ENCODE assay signal across 9 mouse cellular contexts in the genomic region with DNA sequence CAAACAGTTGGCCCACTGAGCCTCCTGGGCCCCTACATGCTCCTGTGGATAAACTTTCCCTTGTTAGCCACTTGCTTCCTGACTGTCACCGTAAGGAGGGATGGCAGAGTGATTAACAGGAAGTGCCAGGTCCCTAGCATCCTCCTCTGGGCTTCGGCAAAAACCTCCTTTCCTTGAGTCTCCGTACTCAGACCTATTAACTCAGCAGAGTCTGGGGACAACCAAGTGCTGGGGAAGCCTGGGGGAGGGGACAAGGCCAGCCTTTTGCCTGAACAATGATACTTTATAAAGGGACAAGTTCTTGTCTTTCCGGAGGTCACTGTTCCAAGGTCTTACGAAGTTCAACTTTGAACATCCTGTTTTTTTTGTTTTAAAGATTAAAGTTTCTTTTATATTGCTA. TPM values are rescaled to one million over a fixed set of nuclear protein-coding genes. Genes with fewer than 3 reads are reported as not detected.
DNase-seq lines count a peak whose midpoint lies in the region; ATAC-seq and TF ChIP-seq lines count a peak whose summit lies in the region.
"Had no signal": no experiment of that assay in that cellular context is flagged by ENCODE, and none has a peak within 500 bp of the region (broad histone marks: within the 10 kb centered on the region; RNA-seq: fewer than 3 reads in every experiment).

No protein-coding gene starts in this region.

- no peak overlapping the region for H3K4me3 ChIP-seq in kidney, adult 2 months (ENCODE audit: insufficient read depth, low read depth, low read length)
- H3K4me3 ChIP-seq: midbrain, embryonic 12.5 days had no signal

- H3K27ac ChIP-seq in kidney, adult 2 months (ENCODE audit: insufficient read depth, low read depth, low read length) = peak overlapping the region; percentile 62
- H3K27ac ChIP-seq: midbrain, embryonic 12.5 days had no signal

- no peak for TF ChIP-seq CTCF in kidney, adult 2 months (conservative IDR thresholded peaks at IDR 0.05; ENCODE audit: insufficient read depth, insufficient read length, low read depth, low read length)

- peaks cover 10% of the 10 kb centered on the region; the same call in 1 of the 2 replicates for H3K4me1 ChIP-seq in kidney, adult 2 months (ENCODE audit: control insufficient read depth, insufficient read depth, low read length)

- H3K27me3 ChIP-seq in kidney, adult 2 months (replicated peaks; ENCODE audit: control insufficient read depth, insufficient read depth, low read length) = no peaks in the 10 kb centered on the region
- H3K27me3 ChIP-seq: midbrain, embryonic 12.5 days had no signal

- WGBS in kidney, adult 2 months = 35% methylated on average over 5 of the region's 5 CpGs

- no peak for TF ChIP-seq POLR2A in kidney, adult 2 months (IDR thresholded peaks at IDR 0.05; ENCODE audit: low read depth, low read length)

- peak; percentile 37 to 60 for DNase-seq in adrenal gland, adult (ENCODE audit: inconsistent age in 2 of 2, low spot score in 1 of 2)
- DNase-seq in adrenal gland, postnatal 25 days = no peak
- DNase-seq in kidney, adult 2 months = peak; percentile 49
- no peak for DNase-seq in kidney, adult 8-10 months
- DNase-seq in ZHBTc4 (ENCODE audit: low read depth, low spot score) = peak; percentile 50
- peak; percentile 60 for DNase-seq in kidney, postnatal 14 days
- DNase-seq in frontal cortex, postnatal 14 days (ENCODE audit: low spot score in 2 of 2) = no peak

- ATAC-seq in frontal cortex, adult (ENCODE audit: low TSS enrichment) = no peak

- H3K36me3 ChIP-seq in kidney, adult 2 months (ENCODE audit: control insufficient read depth, insufficient read depth, low read length) = no peaks in the 10 kb centered on the region

RNA-seq across cellular contexts. Expression of gene Fnbp1, which starts 54.7 kb away (rescaled TPM):
- total RNA-seq in adrenal gland, postnatal 25 days (2021) = 50.9 and 66.0 TPM in 2 replicates
- 21.1 and 23.9 TPM in 2 replicates for polyA plus RNA-seq in kidney, adult 2 months (2012; rRNA removed)

Comparison
In these comparisons a context has a peak if more than half of its experiments do, and no peak if none do; other contexts are left out.
1. DNase-seq: peak in adrenal gland, adult (2 of 2), kidney, adult 2 months (single experiment), ZHBTc4 (single experiment) and kidney, postnatal 14 days (single experiment); none in adrenal gland, postnatal 25 days (single experiment), kidney, adult 8-10 months (0 of 2) and frontal cortex, postnatal 14 days (0 of 2).